ENCODE assay signal across 7 mouse cellular contexts in the genomic region with DNA sequence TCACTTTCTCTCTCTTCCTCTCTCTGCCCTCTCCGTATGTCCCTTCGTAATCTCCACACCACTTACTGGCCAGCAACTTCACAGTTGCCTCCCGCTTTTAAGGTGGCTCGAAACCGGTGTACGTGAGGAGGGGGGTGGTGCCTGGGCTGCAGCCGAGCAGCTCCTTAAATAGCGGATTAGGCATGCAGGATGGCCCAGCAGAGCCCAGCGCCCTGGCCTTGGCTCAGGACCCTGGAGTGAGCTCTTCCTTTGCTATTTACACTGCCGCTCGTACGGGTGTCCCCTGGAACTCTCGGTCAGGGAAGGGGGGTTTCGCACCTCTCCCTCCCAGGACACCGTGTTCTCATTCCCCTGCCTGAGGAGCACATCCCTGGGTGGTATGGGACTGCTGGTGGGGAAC. TPM values are rescaled to one million over a fixed set of nuclear protein-coding genes. Genes with fewer than 3 reads are reported as not detected.
A peak's percentile ranks its signal among the peaks of the same experiment; 100 is the strongest.
DNase-seq lines count a peak whose midpoint lies in the region; ATAC-seq and TF ChIP-seq lines count a peak whose summit lies in the region.

A gene (minus strand): TSS at position 124 of the 400 bp plus-strand sequence.

- peak within 1 kb of the TSS in 1 of 2 experiments; percentile 30; a peak in 3 of 4 replicates for H3K4me3 ChIP-seq in MEL (ENCODE audit: control insufficient read depth in 1 of 2, insufficient read depth in 1 of 2, low read depth in 2 of 2, low read length in 2 of 2)
- H3K4me3 ChIP-seq in heart, adult 2 months: peak within 1 kb of the TSS; percentile 51
- peak within 1 kb of the TSS; percentile 46 for H3K4me3 ChIP-seq in kidney, adult 2 months (ENCODE audit: insufficient read depth, low read depth, low read length)
- H3K4me3 ChIP-seq in midbrain, embryonic 11.5 days (ENCODE audit: low read depth, low read length): peak within 1 kb of the TSS; percentile 28

- DNase-seq in MEL (ENCODE audit: low read depth, low spot score) (no peak), MN1 (ENCODE audit: low spot score) (no peak)
- DNase-seq in embryo, embryonic 10.5 days (ENCODE audit: low spot score): peak; percentile 76
- peak; percentile 61 to 77 for DNase-seq in heart, adult 2 months
- peak; percentile 68 for DNase-seq in kidney, adult 2 months
- DNase-seq in midbrain, embryonic 11.5 days (ENCODE audit: low spot score, missing footprints): peak; percentile 94
- DNase-seq in right cerebral cortex, adult 2 months (ENCODE audit: low spot score in 2 of 2): no peak

- intact Hi-C loops in heart, adult 2 months (cut with DNase I): no loop called here

- H3K9ac ChIP-seq in MEL (ENCODE audit: control insufficient read depth, low read depth, low read length, poor library complexity, severe bottlenecking): peak within 1 kb of the TSS; percentile 24
- peak within 1 kb of the TSS; percentile 56 for H3K9ac ChIP-seq in heart, adult 2 months (ENCODE audit: low read depth, low read length)
- peak within 1 kb of the TSS; percentile 62 for H3K9ac ChIP-seq in midbrain, embryonic 11.5 days (ENCODE audit: low read length)

- no peaks in the 10 kb centered on the region for H3K79me2 ChIP-seq in MEL (ENCODE audit: control insufficient read depth, insufficient read depth, low read length, poor library complexity)
- no peaks in the 10 kb centered on the region for H3K79me2 ChIP-seq in heart, adult 2 months (replicated peaks; ENCODE audit: control insufficient read depth, insufficient read depth, low read length)

- H3K9me3 ChIP-seq in MEL (replicated peaks; ENCODE audit: insufficient read depth, low read length): no peaks in the 10 kb centered on the region
- no peaks in the 10 kb centered on the region for H3K9me3 ChIP-seq in midbrain, embryonic 11.5 days (ENCODE audit: control insufficient read depth, low read length)

- peaks cover 0 to 4% of the 10 kb centered on the region in 2 experiments; a peak in 1 of 4 replicates for H3K36me3 ChIP-seq in MEL (ENCODE audit: control insufficient read depth in 1 of 2, insufficient read depth in 2 of 2, low read length in 2 of 2)
- H3K36me3 ChIP-seq in heart, adult 2 months (ENCODE audit: control insufficient read depth, insufficient read depth, low read length): peaks cover 3% of the 10 kb centered on the region; the same call in 1 of the 2 replicates
- H3K36me3 ChIP-seq in kidney, adult 2 months (ENCODE audit: control insufficient read depth, insufficient read depth, low read length): no peaks in the 10 kb centered on the region
- no peaks in the 10 kb centered on the region for H3K36me3 ChIP-seq in midbrain, embryonic 11.5 days (ENCODE audit: control insufficient read depth, insufficient read depth, low read length)

- H3K27me3 ChIP-seq in MEL (ENCODE audit: control insufficient read depth in 1 of 2, insufficient read depth in 2 of 2, low read length in 2 of 2): peaks cover 8 to 20% of the 10 kb centered on the region in 2 experiments; a peak in 3 of 4 replicates
- no peaks in the 10 kb centered on the region for H3K27me3 ChIP-seq in heart, adult 2 months (ENCODE audit: control insufficient read depth, insufficient read depth, low read length)
- H3K27me3 ChIP-seq in kidney, adult 2 months (replicated peaks; ENCODE audit: control insufficient read depth, insufficient read depth, low read length): no peaks in the 10 kb centered on the region
- H3K27me3 ChIP-seq in midbrain, embryonic 11.5 days (ENCODE audit: control insufficient read depth, insufficient read depth, low read length): peaks cover 2% of the 10 kb centered on the region; the same call in 1 of the 2 replicates

- no peak for TF ChIP-seq POLR2A in MEL (IDR thresholded peaks at IDR 0.05; ENCODE audit: control insufficient read depth in 1 of 2, insufficient read depth in 1 of 2, low read depth in 1 of 2, low read length in 2 of 2, poor library complexity in 1 of 2)
- peak; percentile 81 for TF ChIP-seq POLR2A in heart, adult 2 months (IDR thresholded peaks at IDR 0.05; ENCODE audit: insufficient read depth, low read depth, low read length)
- TF ChIP-seq POLR2A in kidney, adult 2 months (IDR thresholded peaks at IDR 0.05; ENCODE audit: low read depth, low read length): peak; percentile 15

- no peak for TF ChIP-seq CTCF in MEL (IDR thresholded peaks at IDR 0.05 in 2 of 3, conservative IDR thresholded peaks at IDR 0.05 in 1 of 3; ENCODE audit: control insufficient read depth in 1 of 3, insufficient read depth in 1 of 3, low read depth in 2 of 3, low read length in 3 of 3, poor library complexity in 1 of 3, severe bottlenecking in 1 of 3)
- TF ChIP-seq CTCF in heart, adult 2 months (IDR thresholded peaks at IDR 0.05): no peak
- TF ChIP-seq CTCF in kidney, adult 2 months (conservative IDR thresholded peaks at IDR 0.05; ENCODE audit: insufficient read depth, insufficient read length, low read depth, low read length): no peak

- no peak for TF ChIP-seq RAD21 in MEL (IDR thresholded peaks at IDR 0.05; ENCODE audit: low read depth, low read length)

- ATAC-seq in midbrain, embryonic 11.5 days (ENCODE audit: low FRiP score): peak; percentile 66; the same call in 1 of the 2 replicates

- H3K4me2 ChIP-seq in midbrain, embryonic 11.5 days: peak within 1 kb of the TSS; percentile 56

- TF ChIP-seq EP300 in MEL (IDR thresholded peaks at IDR 0.05; ENCODE audit: low read depth in 1 of 2, low read length in 2 of 2): no peak
- peak; percentile 36; the same call in 1 of the 2 replicates for TF ChIP-seq EP300 in heart, adult 2 months (IDR thresholded peaks at IDR 0.05; ENCODE audit: insufficient read depth, low read depth, low read length)

- peaks cover 0 to 5% of the 10 kb centered on the region in 2 experiments; a peak in 2 of 4 replicates for H3K4me1 ChIP-seq in MEL (ENCODE audit: control insufficient read depth in 1 of 2, insufficient read depth in 2 of 2, low read length in 2 of 2)
- H3K4me1 ChIP-seq in heart, adult 2 months (ENCODE audit: control insufficient read depth, insufficient read depth, low read length): peaks cover 1% of the 10 kb centered on the region; the same call in 1 of the 2 replicates
- peaks cover 20% of the 10 kb centered on the region for H3K4me1 ChIP-seq in kidney, adult 2 months (ENCODE audit: control insufficient read depth, insufficient read depth, low read length)
- H3K4me1 ChIP-seq in midbrain, embryonic 11.5 days (ENCODE audit: control insufficient read depth, insufficient read depth, low read length): peaks cover 28% of the 10 kb centered on the region

- no peak within 1 kb of the TSS for H3K27ac ChIP-seq in MEL (ENCODE audit: control insufficient read depth, low read depth, low read length)
- peak within 1 kb of the TSS; percentile 91 for H3K27ac ChIP-seq in heart, adult 2 months
- H3K27ac ChIP-seq in kidney, adult 2 months (ENCODE audit: insufficient read depth, low read depth, low read length): peak within 1 kb of the TSS; percentile 97
- H3K27ac ChIP-seq in midbrain, embryonic 11.5 days (ENCODE audit: low read depth, low read length): peak within 1 kb of the TSS; percentile 59

- 2% methylated on average over 15 of the region's 15 CpGs for WGBS in heart, adult 2 months
- 5% methylated on average over 15 of the region's 15 CpGs for WGBS in kidney, adult 2 months
- WGBS in midbrain, embryonic 11.5 days: 1% methylated on average over 15 of the region's 15 CpGs

TF ChIP-seq in MEL, 35 proteins besides CTCF, POLR2A, EP300 and RAD21:
- TF ChIP-seq GABPA (IDR thresholded peaks at IDR 0.05; ENCODE audit: low read depth, low read length): no peak
- no peak for TF ChIP-seq ZKSCAN1 (IDR thresholded peaks at IDR 0.05; ENCODE audit: low read depth, low read length)
- TF ChIP-seq MXI1 (IDR thresholded peaks at IDR 0.05; ENCODE audit: low read depth, low read length): no peak
- no peak for TF ChIP-seq RCOR1 (IDR thresholded peaks at IDR 0.05; ENCODE audit: low read depth, low read length)
- TF ChIP-seq UBTF (IDR thresholded peaks at IDR 0.05; ENCODE audit: borderline replicate concordance, insufficient read depth, low read depth, low read length): no peak
- no peak for TF ChIP-seq GATA1 (IDR thresholded peaks at IDR 0.05; ENCODE audit: low read depth, low read length)
- TF ChIP-seq POLR2AphosphoS5 (IDR thresholded peaks at IDR 0.05; ENCODE audit: borderline replicate concordance, low read depth, low read length): no peak
- TF ChIP-seq USF1 (IDR thresholded peaks at IDR 0.05; ENCODE audit: low read depth, low read length): no peak
- TF ChIP-seq BHLHE40 (IDR thresholded peaks at IDR 0.05; ENCODE audit: borderline replicate concordance, low read depth, low read length): no peak
- no peak for TF ChIP-seq TBP (IDR thresholded peaks at IDR 0.05; ENCODE audit: low read depth, low read length)
- no peak for TF ChIP-seq CHD1 (IDR thresholded peaks at IDR 0.05; ENCODE audit: low read depth, low read length)
- no peak for TF ChIP-seq CHD2 (IDR thresholded peaks at IDR 0.05; ENCODE audit: low read length)
- TF ChIP-seq MAZ (IDR thresholded peaks at IDR 0.05; ENCODE audit: low read depth, low read length): no peak
- no peak for TF ChIP-seq HCFC1 (IDR thresholded peaks at IDR 0.05; ENCODE audit: low read depth, low read length)
- no peak for TF ChIP-seq JUND (IDR thresholded peaks at IDR 0.05; ENCODE audit: low read depth, low read length)

RNA-seq across cellular contexts. Expression of the gene that starts here (rescaled TPM):
- total RNA-seq in MEL (2012; rRNA removed): 0.15 TPM in 1 of 2 replicates, not detected in the other
- polyA plus RNA-seq in MEL (2012; ENCODE audit: insufficient read depth in 1 of 2, insufficient read length in 2 of 2, low read depth in 1 of 2, low replicate concordance in 2 of 2, missing spikeins in 1 of 2): under 1 TPM in 1 of 2 experiments, not detected in 1; 0.38 TPM
- total RNA-seq in heart, adult 2 months (2021): 100 to 1,000 TPM; 146 to 208 TPM
- polyA plus RNA-seq in heart, adult 2 months (2012; rRNA removed): 227 and 279 TPM in 2 replicates
- polyA plus RNA-seq in kidney, adult 2 months (2012; rRNA removed): 206 TPM in 2 replicates
- 32.1 and 33.4 TPM in 2 replicates for polyA plus RNA-seq in midbrain, embryonic 11.5 days (2014; fragmentation: Nextera tagmentation; extraction: Ambion mirVana)

Comparison
In these comparisons a context has a peak if more than half of its experiments do, and no peak if none do; other contexts are left out.
1. RNA of the gene that starts here (total RNA-seq): 146 to 208 TPM in heart, adult 2 months; 0.15 TPM in MEL; every median in the first group is over 100 times any median in the second.
2. RNA of the gene that starts here (polyA plus RNA-seq): 227 to 279 TPM in heart, adult 2 months, 206 TPM in kidney, adult 2 months and 32.1 to 33.4 TPM in midbrain, embryonic 11.5 days; 0.38 TPM in MEL; every median in the first group is over 10 times any median in the second.
3. DNase-seq: peak in embryo, embryonic 10.5 days (single experiment), heart, adult 2 months (2 of 2), kidney, adult 2 months (single experiment) and midbrain, embryonic 11.5 days (single experiment); none in MEL (single experiment), MN1 (single experiment) and right cerebral cortex, adult 2 months (0 of 2).
4. POLR2A ChIP-seq: peak in heart, adult 2 months (single experiment) and kidney, adult 2 months (single experiment); none in MEL (0 of 2).
5. Peak in every context shown above with its lines, with median percentiles within 50 percentile points of each other: H3K9ac ChIP-seq.